In the genomic region with DNA sequence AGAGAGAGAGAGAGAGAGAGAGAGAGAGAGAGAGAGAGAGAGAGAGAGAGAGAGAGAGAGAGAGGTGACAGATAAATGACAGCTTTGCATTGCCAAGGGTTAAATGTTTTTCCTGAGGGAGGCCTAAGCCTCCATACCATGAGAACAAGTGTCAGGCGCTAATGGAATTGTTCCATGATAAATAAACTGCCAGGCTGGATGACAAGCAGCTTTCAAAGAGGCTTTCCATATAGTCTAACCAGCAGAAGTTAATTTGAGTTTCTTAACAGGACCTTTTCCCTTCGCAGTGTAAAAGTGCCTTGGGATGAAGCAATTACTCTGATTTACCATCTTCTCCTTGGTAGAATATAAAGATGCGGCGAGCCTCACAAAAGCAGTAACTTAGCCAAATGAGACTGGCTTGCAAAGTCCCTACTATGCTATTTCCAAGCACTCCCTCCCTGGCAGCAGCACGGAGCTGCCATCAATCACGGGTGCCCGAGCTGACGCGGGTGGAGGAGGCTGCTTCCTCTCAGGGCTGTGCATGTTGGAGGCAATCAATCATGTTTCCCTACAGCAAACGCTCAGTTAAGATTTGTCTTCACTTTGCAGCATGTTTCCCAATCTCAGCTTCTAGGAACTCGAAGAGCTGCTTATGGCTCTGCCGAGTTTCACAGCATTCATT, we compare ENCODE assay signal across 8 mouse cellular contexts.
DNase-seq lines count a peak whose midpoint lies in the region; ATAC-seq and TF ChIP-seq lines count a peak whose summit lies in the region.

No protein-coding gene starts in this region.

- no peak for DNase-seq in heart, adult 9 months (ENCODE audit: low spot score in 2 of 2)
- DNase-seq in adrenal gland, postnatal 10 days = peak; percentile 40
- peak; percentile 46 for DNase-seq in lung, postnatal 36 days
- DNase-seq in liver, postnatal 0 days = no peak
- DNase-seq in ovary, postnatal 10 days (ENCODE audit: low spot score) = no peak
- no peak for DNase-seq in gastrocnemius, postnatal 25 days

- TF ChIP-seq EP300 in liver, postnatal 0 days (IDR thresholded peaks at IDR 0.05; ENCODE audit: low read depth) = no peak

- H3K27ac ChIP-seq in heart, embryonic 12.5 days (ENCODE audit: poor library complexity, severe bottlenecking) = no peak overlapping the region
- no peak overlapping the region for H3K27ac ChIP-seq in liver, postnatal 0 days (ENCODE audit: low read depth)

- H3K36me3 ChIP-seq in heart, embryonic 12.5 days = no peaks in the 10 kb centered on the region
- no peaks in the 10 kb centered on the region for H3K36me3 ChIP-seq in liver, postnatal 0 days (replicated peaks; ENCODE audit: insufficient read depth, low read length)

- no peak for TF ChIP-seq CTCF in liver, postnatal 0 days (IDR thresholded peaks at IDR 0.05; ENCODE audit: low read depth)

- H3K4me1 ChIP-seq in heart, embryonic 12.5 days (replicated peaks) = peaks cover 34% of the 10 kb centered on the region
- no peaks in the 10 kb centered on the region for H3K4me1 ChIP-seq in liver, postnatal 0 days (ENCODE audit: insufficient read depth)

- H3K4me3 ChIP-seq in heart, embryonic 12.5 days = no peak overlapping the region
- H3K4me3 ChIP-seq in liver, postnatal 0 days (ENCODE audit: low read depth, low read length) = no peak overlapping the region

- no peak for ATAC-seq in heart, embryonic 12.5 days (ENCODE audit: insufficient number of reproducible peaks, low FRiP score)
- peak; percentile 57 to 74; a peak in 3 of 4 replicates for ATAC-seq in hematopoietic stem cell, adult 5-6 weeks (replicated peaks in 1 of 2; ENCODE audit: insufficient read depth in 1 of 2, low FRiP score in 2 of 2, low TSS enrichment in 1 of 2, low read depth in 1 of 2, poor library complexity in 2 of 2, severe bottlenecking in 2 of 2)
- ATAC-seq in liver, postnatal 0 days = no peak

- no peaks in the 10 kb centered on the region for H3K9me3 ChIP-seq in heart, embryonic 12.5 days (replicated peaks)
- no peaks in the 10 kb centered on the region for H3K9me3 ChIP-seq in liver, postnatal 0 days (ENCODE audit: low read length)

- no peaks in the 10 kb centered on the region for H3K27me3 ChIP-seq in heart, embryonic 12.5 days (replicated peaks)
- no peaks in the 10 kb centered on the region for H3K27me3 ChIP-seq in liver, postnatal 0 days (ENCODE audit: insufficient read depth, low read length)

- 30% methylated on average over 12 of the region's 12 CpGs for WGBS in heart, embryonic 12.5 days
- 29% methylated on average over 12 of the region's 12 CpGs for WGBS in liver, postnatal 0 days (ENCODE audit: insufficient replicate concordance)

- no peak overlapping the region for H3K9ac ChIP-seq in heart, embryonic 12.5 days
- H3K9ac ChIP-seq in liver, postnatal 0 days (replicated peaks) = no peak overlapping the region

- H3K4me2 ChIP-seq in heart, embryonic 12.5 days = 0 out of 2 replicates have a peak overlapping the region, but pooled peaks have one; percentile 22
- no peak overlapping the region for H3K4me2 ChIP-seq in liver, postnatal 0 days (ENCODE audit: low read depth, low read length)

Comparison
In these comparisons a context has a peak if more than half of its experiments do, and no peak if none do; other contexts are left out.
1. ATAC-seq: peak in hematopoietic stem cell, adult 5-6 weeks (2 of 2); none in heart, embryonic 12.5 days (single experiment) and liver, postnatal 0 days (single experiment).
2. DNase-seq: peak in adrenal gland, postnatal 10 days (single experiment) and lung, postnatal 36 days (single experiment); none in heart, adult 9 months (0 of 2), liver, postnatal 0 days (single experiment), ovary, postnatal 10 days (single experiment) and gastrocnemius, postnatal 25 days (single experiment).